Mouse (Mus musculus): ENCODE results near the gene Rps3. TPM values are rescaled to one million over a fixed set of nuclear protein-coding genes. Genes with fewer than 3 reads are reported as not detected.

The Rps3 gene
- polyA plus RNA-seq, 1 experiment from 2014 or later, result 821 TPM

DNA sequence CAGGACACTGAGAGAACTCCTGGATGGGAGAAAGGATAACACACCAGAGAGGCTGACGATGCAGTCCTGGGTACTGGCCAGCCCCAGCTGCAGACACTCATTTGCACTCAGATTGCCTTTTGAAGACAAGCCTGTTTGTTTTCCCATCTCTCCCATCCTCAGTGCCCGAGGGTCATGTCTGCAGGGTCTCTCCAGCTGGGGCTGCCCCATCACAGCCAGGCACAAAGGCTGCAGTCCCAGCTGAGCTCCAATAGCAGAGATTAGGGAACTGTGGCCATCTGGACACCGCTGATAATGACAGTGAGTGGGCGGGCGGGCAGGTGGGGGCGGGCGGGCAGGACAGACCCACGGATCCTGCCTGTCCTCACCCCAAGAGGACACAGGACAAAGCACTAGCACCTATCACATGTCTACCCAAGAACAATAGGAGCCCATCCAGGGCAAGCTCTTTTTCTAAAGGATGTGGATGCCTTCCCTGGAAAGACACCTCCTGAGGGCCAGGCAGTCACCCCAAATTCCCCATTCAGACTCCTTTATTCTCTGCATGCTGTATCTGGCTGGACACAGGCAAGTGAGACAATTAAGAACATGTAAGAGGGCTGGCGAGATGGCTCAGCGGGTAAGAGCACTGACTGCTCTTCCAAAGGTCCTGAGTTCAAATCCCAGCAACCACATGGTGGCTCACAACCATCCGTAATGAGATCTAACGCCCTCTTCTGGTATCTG is 8.5 kb downstream of the Rps3 start:
- Histone ChIP-seq H3K9me3 (replicated peaks; ENCODE audit: control insufficient read depth, low read length) (no peaks in the 10 kb centered on the region), H3K4me3 (ENCODE audit: low read depth, low read length) (no peak overlapping the region), H3K27ac (replicated peaks; ENCODE audit: low read depth, low read length) (peak overlapping the region; percentile 41; the same call in 1 of the 2 replicates), H3K27me3 (ENCODE audit: control insufficient read depth, insufficient read depth, low read length) (no peaks in the 10 kb centered on the region), H3K9ac (replicated peaks; ENCODE audit: low read length) (no peak overlapping the region), H3K36me3 (replicated peaks; ENCODE audit: control insufficient read depth, insufficient read depth, low read depth, low read length) (peaks cover 9% of the 10 kb centered on the region), H3K4me1 (ENCODE audit: control insufficient read depth, insufficient read depth, low read length) (no peaks in the 10 kb centered on the region; the same call in 1 of the 2 replicates), H3K4me2 (ENCODE audit: low read depth, low read length) (no peak overlapping the region)
- WGBS, result 71% methylated on average over 12 of the region's 12 CpGs
- DNase-seq (ENCODE audit: low spot score), result no peak
- peak; percentile 29 for ATAC-seq (replicated peaks; ENCODE audit: insufficient number of reproducible peaks, low FRiP score, low TSS enrichment, low read depth)

DNA sequence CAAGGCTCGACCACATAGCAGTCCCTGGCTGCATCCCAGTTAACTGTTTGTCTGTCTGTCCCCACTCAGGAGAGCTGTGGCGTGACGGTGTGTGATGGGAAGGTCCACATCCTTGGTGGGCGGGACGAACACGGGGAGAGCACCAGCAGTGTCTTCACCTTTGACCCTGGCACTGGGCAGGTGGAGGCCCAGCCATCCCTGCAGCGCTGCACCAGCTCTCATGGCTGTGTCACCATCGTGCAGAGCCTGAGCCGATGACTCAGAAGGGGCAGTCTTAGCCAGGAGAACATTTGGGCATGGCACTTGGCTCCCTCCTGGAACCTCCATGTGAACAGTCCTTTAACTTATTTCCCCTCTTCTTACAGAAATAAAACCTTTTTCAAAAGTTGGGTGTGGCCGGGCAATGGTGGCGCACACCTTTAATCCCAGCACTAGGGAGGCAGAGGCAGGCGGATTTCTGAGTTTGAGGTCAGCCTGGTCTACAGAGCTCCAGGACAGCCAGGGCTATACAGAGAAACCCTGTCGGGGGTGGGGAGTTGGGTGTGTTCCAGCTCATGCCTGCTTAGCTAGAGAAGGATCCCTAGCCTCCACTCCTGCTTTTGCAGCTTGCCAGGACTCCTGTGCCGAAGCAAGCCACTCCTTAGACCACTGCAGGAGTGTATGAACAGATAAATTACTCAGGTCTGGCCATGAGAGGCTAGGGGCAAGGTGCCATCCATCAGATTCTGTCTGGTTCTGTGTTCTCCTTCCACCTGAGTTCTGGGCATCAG is 9.7 kb downstream of the Rps3 start:
- H3K9me3 ChIP-seq (replicated peaks; ENCODE audit: control insufficient read depth, low read length), result no peaks in the 10 kb centered on the region
- no peaks in the 10 kb centered on the region for H3K27me3 ChIP-seq (ENCODE audit: control insufficient read depth, insufficient read depth, low read length)
- ATAC-seq (replicated peaks; ENCODE audit: insufficient number of reproducible peaks, low FRiP score, low TSS enrichment, low read depth), result no peak
- H3K27ac ChIP-seq (replicated peaks; ENCODE audit: low read depth, low read length), result no peak overlapping the region
- peaks cover 2% of the 10 kb centered on the region for H3K36me3 ChIP-seq (replicated peaks; ENCODE audit: control insufficient read depth, insufficient read depth, low read depth, low read length)
- no peak overlapping the region for H3K4me2 ChIP-seq (ENCODE audit: low read depth, low read length)
- H3K4me1 ChIP-seq (ENCODE audit: control insufficient read depth, insufficient read depth, low read length), result no peaks in the 10 kb centered on the region
- DNase-seq (ENCODE audit: low spot score), result no peak
- no peak overlapping the region for H3K9ac ChIP-seq (replicated peaks; ENCODE audit: low read length)
- no peak overlapping the region for H3K4me3 ChIP-seq (ENCODE audit: low read depth, low read length)
- WGBS, result 90% methylated on average over 14 of the region's 14 CpGs

DNA sequence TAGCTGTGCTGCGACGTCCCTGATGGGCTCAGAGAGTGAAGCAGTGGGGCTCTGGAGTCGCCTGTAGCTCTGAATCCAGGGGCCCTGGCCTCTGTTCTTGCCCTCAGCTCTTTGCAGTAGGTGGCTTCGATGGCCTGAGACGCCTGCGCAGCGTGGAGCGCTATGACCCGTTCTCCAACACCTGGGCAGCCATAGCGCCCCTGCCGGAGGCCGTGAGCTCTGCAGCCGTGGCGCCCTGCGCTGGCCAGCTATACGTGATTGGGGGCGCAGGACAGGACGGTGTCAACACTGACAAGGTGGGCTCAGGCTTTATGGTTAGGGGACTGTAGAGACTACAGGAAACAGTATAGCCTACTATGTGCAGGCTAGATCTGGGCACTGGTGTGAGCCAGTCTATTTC is 12.0 kb downstream of the Rps3 start:
- 53% methylated on average over 18 of the region's 18 CpGs for WGBS
- Histone ChIP-seq H3K9me3 (replicated peaks; ENCODE audit: control insufficient read depth, low read length) (no peaks in the 10 kb centered on the region), H3K27ac (replicated peaks; ENCODE audit: low read depth, low read length) (no peak overlapping the region), H3K4me2 (ENCODE audit: low read depth, low read length) (no peak overlapping the region), H3K4me1 (ENCODE audit: control insufficient read depth, insufficient read depth, low read length) (peaks cover 4% of the 10 kb centered on the region; the same call in 1 of the 2 replicates), H3K4me3 (ENCODE audit: low read depth, low read length) (no peak overlapping the region), H3K27me3 (ENCODE audit: control insufficient read depth, insufficient read depth, low read length) (no peaks in the 10 kb centered on the region), H3K36me3 (replicated peaks; ENCODE audit: control insufficient read depth, insufficient read depth, low read depth, low read length) (peaks cover 2% of the 10 kb centered on the region), H3K9ac (replicated peaks; ENCODE audit: low read length) (no peak overlapping the region)
- ATAC-seq (replicated peaks; ENCODE audit: insufficient number of reproducible peaks, low FRiP score, low TSS enrichment, low read depth) (no peak), DNase-seq (ENCODE audit: low spot score) (no peak)

DNA sequence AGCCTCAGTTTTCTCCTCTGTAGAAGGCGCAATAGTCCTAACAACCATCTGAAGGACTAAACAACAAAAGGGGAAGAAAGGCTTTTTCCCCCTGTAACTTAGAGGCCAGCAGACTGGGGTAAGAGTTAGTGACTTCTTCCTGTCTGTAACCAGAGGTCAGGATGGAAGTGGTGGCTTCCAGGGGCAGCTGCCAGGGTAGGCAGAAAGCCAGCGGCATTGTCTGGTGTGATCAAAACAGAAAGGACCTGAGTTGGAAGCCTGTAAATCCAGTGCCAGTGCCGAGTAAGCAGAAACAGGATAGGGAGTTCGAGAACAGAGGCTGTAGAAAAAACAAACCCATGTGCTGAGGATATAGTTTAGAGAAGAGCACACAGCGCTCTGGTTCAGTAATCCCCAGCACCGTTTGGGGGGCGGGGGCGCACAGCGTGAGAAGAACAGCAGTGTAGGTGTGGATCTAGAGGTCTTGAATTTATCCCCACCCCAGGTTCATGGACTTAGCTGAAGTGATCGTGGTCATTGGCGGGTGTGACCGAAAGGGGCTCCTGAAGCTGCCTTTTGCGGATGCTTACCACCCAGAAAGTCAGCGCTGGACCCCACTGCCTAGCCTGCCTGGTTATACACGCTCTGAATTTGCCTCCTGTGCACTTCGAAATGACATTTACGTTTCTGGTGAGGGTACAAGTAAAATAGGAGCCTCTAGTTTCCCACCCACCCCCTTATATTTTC is 13.7 kb downstream of the Rps3 start:
- Histone ChIP-seq H3K27ac (replicated peaks; ENCODE audit: low read depth, low read length) (no peak overlapping the region), H3K9me3 (replicated peaks; ENCODE audit: control insufficient read depth, low read length) (no peaks in the 10 kb centered on the region), H3K36me3 (replicated peaks; ENCODE audit: control insufficient read depth, insufficient read depth, low read depth, low read length) (peaks cover 2% of the 10 kb centered on the region), H3K9ac (replicated peaks; ENCODE audit: low read length) (no peak overlapping the region; the same call in 1 of the 2 replicates), H3K4me2 (ENCODE audit: low read depth, low read length) (no peak overlapping the region), H3K27me3 (ENCODE audit: control insufficient read depth, insufficient read depth, low read length) (no peaks in the 10 kb centered on the region), H3K4me3 (ENCODE audit: low read depth, low read length) (no peak overlapping the region), H3K4me1 (ENCODE audit: control insufficient read depth, insufficient read depth, low read length) (peaks cover 6% of the 10 kb centered on the region)
- WGBS, result 80% methylated on average over 17 of the region's 17 CpGs
- ATAC-seq (replicated peaks; ENCODE audit: insufficient number of reproducible peaks, low FRiP score, low TSS enrichment, low read depth) (no peak), DNase-seq (ENCODE audit: low spot score) (no peak)

DNA sequence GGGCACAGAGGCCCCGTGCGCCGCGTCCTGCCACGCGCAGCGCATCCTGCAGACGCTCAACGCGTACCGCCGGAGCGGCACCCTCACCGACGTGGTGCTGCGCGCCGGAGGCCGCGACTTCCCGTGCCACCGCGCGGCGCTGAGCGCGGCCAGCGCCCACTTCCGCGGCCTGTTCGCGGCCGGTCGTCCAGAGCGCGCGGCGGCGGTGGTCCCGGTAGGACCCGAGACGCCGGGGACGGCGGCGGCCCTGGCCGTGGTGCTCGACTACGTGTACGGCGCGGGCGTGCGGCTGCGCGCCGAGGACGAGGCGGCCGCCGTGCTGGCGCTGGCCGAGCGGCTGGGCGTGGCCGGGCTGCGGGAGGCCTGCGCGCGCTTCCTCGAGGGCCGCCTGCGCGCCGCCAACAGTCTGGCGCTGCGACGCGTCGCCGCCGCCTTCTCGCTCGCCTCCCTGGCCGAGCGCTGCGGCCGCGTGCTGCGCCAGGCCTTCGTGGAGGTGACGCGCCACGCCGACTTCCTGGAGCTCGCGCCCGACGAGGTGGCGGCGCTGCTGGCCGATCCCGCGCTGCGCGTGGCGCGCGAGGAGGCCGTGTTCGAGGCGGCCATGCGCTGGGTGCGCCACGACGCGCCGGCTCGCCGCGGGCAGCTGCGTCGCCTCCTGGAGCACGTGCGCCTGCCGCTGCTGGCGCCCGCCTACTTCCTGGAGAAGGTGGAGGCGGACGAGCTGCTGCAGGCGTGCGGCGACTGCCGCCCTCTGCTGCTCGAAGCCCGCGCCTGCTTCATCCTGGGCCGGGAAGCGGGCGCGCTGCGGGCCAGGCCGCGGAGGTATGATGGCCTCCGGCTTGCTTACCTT is 15.0 kb downstream of the Rps3 start:
- Histone ChIP-seq H3K9me3 (replicated peaks; ENCODE audit: control insufficient read depth, low read length) (no peaks in the 10 kb centered on the region), H3K27me3 (ENCODE audit: control insufficient read depth, insufficient read depth, low read length) (no peaks in the 10 kb centered on the region), H3K4me2 (ENCODE audit: low read depth, low read length) (peak overlapping the region; percentile 87), H3K4me1 (ENCODE audit: control insufficient read depth, insufficient read depth, low read length) (peaks cover 6% of the 10 kb centered on the region), H3K36me3 (replicated peaks; ENCODE audit: control insufficient read depth, insufficient read depth, low read depth, low read length) (peaks cover 2% of the 10 kb centered on the region), H3K27ac (replicated peaks; ENCODE audit: low read depth, low read length) (peak overlapping the region; percentile 80), H3K4me3 (ENCODE audit: low read depth, low read length) (peak overlapping the region; percentile 50), H3K9ac (replicated peaks; ENCODE audit: low read length) (peak overlapping the region; percentile 75)
- DNase-seq (ENCODE audit: low spot score) (peak; percentile 85), ATAC-seq (replicated peaks; ENCODE audit: insufficient number of reproducible peaks, low FRiP score, low TSS enrichment, low read depth) (peak; percentile 46)
- 2% methylated on average over 128 of the region's 145 CpGs for WGBS

DNA sequence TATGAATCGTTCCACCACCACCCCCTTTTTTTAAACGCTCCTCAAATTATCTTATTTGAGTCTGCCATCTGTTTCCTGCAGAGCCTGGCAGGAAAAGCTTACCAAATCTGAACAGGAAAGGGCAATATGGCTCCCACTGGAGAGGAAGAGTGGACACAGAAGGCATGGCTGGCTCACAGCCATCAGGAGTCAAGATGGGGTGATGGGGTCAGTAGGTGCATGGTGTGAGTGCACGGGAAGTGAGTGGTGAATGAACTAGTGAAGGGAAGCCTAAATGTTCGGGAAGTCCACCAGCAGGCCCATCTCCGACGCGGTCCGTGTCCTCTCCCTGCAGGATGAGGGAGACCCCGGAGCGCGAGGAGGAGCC is 15.6 kb downstream of the Rps3 start:
- ATAC-seq (replicated peaks; ENCODE audit: insufficient number of reproducible peaks, low FRiP score, low TSS enrichment, low read depth) (no peak), DNase-seq (ENCODE audit: low spot score) (no peak)
- Histone ChIP-seq H3K27me3 (ENCODE audit: control insufficient read depth, insufficient read depth, low read length) (no peaks in the 10 kb centered on the region), H3K9me3 (replicated peaks; ENCODE audit: control insufficient read depth, low read length) (no peaks in the 10 kb centered on the region), H3K27ac (replicated peaks; ENCODE audit: low read depth, low read length) (0 out of 2 replicates have a peak overlapping the region, but pooled peaks have one; percentile 80), H3K36me3 (replicated peaks; ENCODE audit: control insufficient read depth, insufficient read depth, low read depth, low read length) (peaks cover 2% of the 10 kb centered on the region), H3K9ac (replicated peaks; ENCODE audit: low read length) (peak overlapping the region; percentile 75), H3K4me1 (ENCODE audit: control insufficient read depth, insufficient read depth, low read length) (peaks cover 6% of the 10 kb centered on the region), H3K4me2 (ENCODE audit: low read depth, low read length) (peak overlapping the region; percentile 87), H3K4me3 (ENCODE audit: low read depth, low read length) (peak overlapping the region; percentile 50)
- WGBS, result 25% methylated on average over 9 of the region's 11 CpGs

DNA sequence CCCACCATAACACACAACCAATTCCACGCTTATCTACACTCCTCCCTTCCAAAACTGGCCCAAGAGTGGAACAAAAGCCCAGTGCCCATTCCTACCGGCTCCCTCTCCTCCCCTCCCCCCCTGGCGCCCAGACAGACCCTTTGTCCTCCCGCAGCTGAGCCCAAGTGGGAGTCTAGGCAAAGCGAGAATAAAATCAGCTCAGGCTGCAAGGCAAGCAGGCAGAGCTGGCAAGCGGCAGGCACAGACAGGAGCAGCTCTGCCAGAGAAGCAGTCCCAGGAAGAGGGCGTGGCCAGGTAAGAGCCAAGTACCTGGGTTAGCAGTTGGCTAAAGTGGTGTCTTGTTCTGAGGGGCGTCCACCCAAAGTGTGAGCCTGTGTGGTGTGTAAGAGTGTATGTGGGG is 17.7 kb downstream of the Rps3 start, which contains the start of gene Klhl35:
TSS of gene Klhl35 (plus strand) at position 194 of the 400 bp plus-strand sequence.
- Histone ChIP-seq H3K4me1 (ENCODE audit: control insufficient read depth, insufficient read depth, low read length) (peaks cover 6% of the 10 kb centered on the region), H3K27me3 (ENCODE audit: control insufficient read depth, insufficient read depth, low read length) (no peaks in the 10 kb centered on the region), H3K27ac (replicated peaks; ENCODE audit: low read depth, low read length) (no peak within 1 kb of the TSS), H3K4me2 (ENCODE audit: low read depth, low read length) (peak within 1 kb of the TSS; percentile 23), H3K9me3 (replicated peaks; ENCODE audit: control insufficient read depth, low read length) (no peaks in the 10 kb centered on the region), H3K4me3 (ENCODE audit: low read depth, low read length) (no peak within 1 kb of the TSS), H3K9ac (replicated peaks; ENCODE audit: low read length) (peak within 1 kb of the TSS; percentile 41), H3K36me3 (replicated peaks; ENCODE audit: control insufficient read depth, insufficient read depth, low read depth, low read length) (no peaks in the 10 kb centered on the region)
- ATAC-seq (replicated peaks; ENCODE audit: insufficient number of reproducible peaks, low FRiP score, low TSS enrichment, low read depth), result no peak
- 23% methylated on average over 8 of the region's 8 CpGs for WGBS
- DNase-seq (ENCODE audit: low spot score), result no peak
